Mouse (Mus musculus) neural tube, embryonic 11.5 days (tissue): ENCODE measurements around the gene Cpeb3. TPM values are rescaled to one million over a fixed set of nuclear protein-coding genes. Genes with fewer than 3 reads are reported as not detected.

Source experiments
- ATAC-seq: fragments of 200-750 bp; cut with Nextera tagmentation; 2 replicates; pipeline ENCODE4 v1.8.0; 2017; ENCODE audit warnings: moderate number of reproducible peaks, mild to moderate bottlenecking, moderate TSS enrichment, moderate library complexity; ENCODE audit not compliant: insufficient read depth, low FRiP score, low TSS enrichment
- DNase-seq: peaks from one replicate; pipeline ENCODE4 v3.0.0-alpha.2; 2015; ENCODE audit warnings: low spot score
- H3K27ac ChIP-seq: fragments of 300-500 bp; sonication (generic); 2 replicates; pipeline ENCODE4 v1.5.1; 2014; ENCODE audit warnings: low read depth, mild to moderate bottlenecking, low read length
- H3K27me3 ChIP-seq: fragments of 300-500 bp; sonication (generic); 2 replicates; pipeline ENCODE4 v1.6.1; 2014; ENCODE audit warnings: mild to moderate bottlenecking, low read length, mixed read lengths; ENCODE audit not compliant: control insufficient read depth, insufficient read depth
- H3K36me3 ChIP-seq: fragments of 300-500 bp; sonication (generic); 2 replicates; pipeline ENCODE4 v1.6.1; 2014; ENCODE audit warnings: mild to moderate bottlenecking, low read length, moderate library complexity, mixed read lengths; ENCODE audit not compliant: control insufficient read depth, insufficient read depth
- H3K4me1 ChIP-seq: fragments of 300-500 bp; sonication (generic); 2 replicates; pipeline ENCODE4 v1.6.1; 2014; ENCODE audit warnings: low read length, mixed read lengths; ENCODE audit not compliant: control insufficient read depth, insufficient read depth
- H3K4me2 ChIP-seq: fragments of 300-500 bp; sonication (generic); 2 replicates; pipeline ENCODE4 v1.6.1; 2014; ENCODE audit warnings: low read depth, mild to moderate bottlenecking, moderate library complexity
- H3K4me3 ChIP-seq: fragments of 300-500 bp; sonication (generic); 2 replicates; pipeline ENCODE4 v1.5.1; 2014; ENCODE audit warnings: low read depth, low read length
- H3K9ac ChIP-seq: fragments of 300-500 bp; sonication (generic); 2 replicates; pipeline ENCODE4 v1.6.1; 2014; ENCODE audit warnings: mild to moderate bottlenecking, low read length
- H3K9me3 ChIP-seq: fragments of 300-500 bp; sonication (generic); 2 replicates; pipeline ENCODE4 v1.6.1; 2016; ENCODE audit warnings: low read length; ENCODE audit not compliant: control insufficient read depth
- WGBS: fragments of 180-500 bp; shearing (Covaris S2); extraction: QIAGEN DNeasy Blood & Tissue Kit; methylation state at CpG from one replicate; pipeline ENCODE4 v1.1.7; 2014; 5-methylcytosine and 5-hydroxymethylcytosine counted together
- polyA plus RNA-seq: library from polyadenylated mRNA; unstranded; fragments of >200 nt; fragmentation: Nextera tagmentation; extraction: Ambion mirVana; gene quantifications from 2 replicates; pipeline ENCODE4 v1.2.1, GENCODE M21; 2014

The Cpeb3 gene
- polyA plus RNA-seq, 1 experiment from 2014 or later, result 4.3 TPM

DNA sequence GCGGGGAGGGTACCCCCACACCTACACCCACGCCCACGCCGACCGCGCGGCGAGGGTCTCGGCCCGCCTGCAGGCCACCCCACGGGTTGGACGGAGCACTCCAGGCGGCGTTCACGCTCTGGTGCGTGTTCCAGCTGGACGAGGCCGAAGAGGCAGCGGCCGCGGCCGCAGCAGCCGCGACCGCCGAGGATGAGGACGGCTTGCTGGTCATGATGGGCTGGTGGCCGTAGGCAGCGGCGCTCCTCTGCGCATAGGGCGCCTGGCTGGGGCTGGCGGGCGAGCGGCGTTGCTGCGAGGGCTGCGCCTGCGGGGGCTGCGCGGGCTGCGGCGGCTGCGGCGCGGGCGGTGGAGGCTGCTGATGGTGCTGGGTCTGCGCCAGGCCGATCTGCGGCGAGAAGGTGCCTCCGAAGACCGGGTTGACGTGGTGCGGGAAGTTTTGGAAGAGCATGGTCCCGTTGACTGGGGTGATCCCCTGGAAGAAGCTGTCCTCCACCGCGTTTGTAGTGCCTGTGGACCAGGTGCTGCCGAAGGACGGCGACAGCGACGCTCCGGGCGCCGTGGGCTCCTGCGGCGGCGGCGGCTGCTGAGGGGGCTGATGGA, 34.2 kb downstream of the Cpeb3 start:
- Histone ChIP-seq H3K9ac (peak overlapping the region; percentile 73), H3K27me3 (peaks cover 8% of the 10 kb centered on the region), H3K4me3 (peak overlapping the region; percentile 63), H3K9me3 (no peaks in the 10 kb centered on the region), H3K27ac (peak overlapping the region; percentile 69), H3K36me3 (no peaks in the 10 kb centered on the region), H3K4me1 (peaks cover 6% of the 10 kb centered on the region), H3K4me2 (peak overlapping the region; percentile 99)
- WGBS, result under 1% methylated on average over 65 of the region's 70 CpGs
- peak; percentile 79 for ATAC-seq
- peak; percentile 73 for DNase-seq

GRCm38 (mm10) chr19:37173331-37174115, 34.9 kb downstream of the Cpeb3 start:
- Histone ChIP-seq H3K36me3 (no peaks in the 10 kb centered on the region), H3K27me3 (peaks cover 8% of the 10 kb centered on the region), H3K4me1 (peaks cover 6% of the 10 kb centered on the region), H3K4me3 (peak overlapping the region; percentile 63), H3K9me3 (no peaks in the 10 kb centered on the region), H3K4me2 (peak overlapping the region; percentile 99), H3K9ac (peak overlapping the region; percentile 73), H3K27ac (no peak overlapping the region)
- DNase-seq, result no peak
- no peak for ATAC-seq
- 29% methylated on average over 20 of the region's 20 CpGs for WGBS

DNA sequence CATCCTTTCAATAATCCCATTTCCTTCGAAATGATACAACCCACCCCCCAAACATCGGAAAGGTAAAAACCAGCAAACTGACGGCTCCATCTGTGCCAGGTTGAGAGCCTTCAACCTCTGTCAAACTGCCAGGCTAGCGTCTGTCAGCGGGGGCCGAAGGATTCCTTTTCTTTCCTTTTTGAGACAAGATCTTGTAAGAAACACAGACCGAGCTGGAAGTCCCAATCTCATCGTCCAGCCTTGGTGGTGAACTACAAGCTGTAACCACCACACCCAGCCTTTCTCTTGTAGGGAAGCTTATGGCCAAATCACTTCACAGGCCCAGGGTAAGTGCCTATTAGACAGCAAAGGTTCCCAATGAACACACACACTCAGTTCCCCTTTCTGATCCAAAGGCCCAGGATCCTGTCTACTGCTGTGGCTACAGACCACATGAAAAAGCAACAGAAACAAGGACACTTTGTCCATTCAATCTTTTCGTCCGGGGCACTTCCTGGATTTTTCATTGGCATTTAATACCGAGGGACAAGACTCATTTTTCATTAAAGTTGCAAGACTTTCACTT, 35.8 kb downstream of the Cpeb3 start:
- Histone ChIP-seq H3K36me3 (no peaks in the 10 kb centered on the region), H3K27ac (no peak overlapping the region), H3K4me1 (peaks cover 6% of the 10 kb centered on the region), H3K4me2 (no peak overlapping the region), H3K9me3 (no peaks in the 10 kb centered on the region), H3K4me3 (0 out of 2 replicates have a peak overlapping the region, but pooled peaks have one; percentile 0), H3K27me3 (peaks cover 8% of the 10 kb centered on the region), H3K9ac (no peak overlapping the region)
- 74% methylated on average over 11 of the region's 11 CpGs for WGBS
- DNase-seq (peak; percentile 17), ATAC-seq (no peak)

DNA sequence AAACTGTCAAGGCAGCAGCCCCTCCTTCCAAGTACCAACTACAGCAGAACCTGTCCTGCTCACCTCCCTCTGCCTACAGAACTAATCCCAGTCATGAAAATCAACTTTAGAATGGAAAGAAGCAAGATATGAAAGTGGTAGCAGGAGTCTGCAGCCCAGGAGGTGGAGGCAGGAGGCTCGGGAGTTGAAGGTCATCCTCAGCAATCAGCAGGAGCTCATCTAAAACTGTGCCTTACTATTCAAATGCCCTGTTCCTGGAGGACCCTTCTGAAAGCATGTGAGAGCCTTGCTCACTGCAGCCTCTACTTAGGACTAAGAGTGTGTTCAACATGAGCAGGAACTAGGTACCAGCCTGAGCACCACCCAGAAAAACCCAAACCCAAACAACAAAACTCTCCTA, 36.3 kb downstream of the Cpeb3 start:
- H3K4me2 ChIP-seq, result no peak overlapping the region
- ATAC-seq, result no peak
- 57% methylated on average over 1 of the region's 1 CpGs for WGBS
- H3K9ac ChIP-seq, result no peak overlapping the region
- no peak overlapping the region for H3K27ac ChIP-seq
- no peak for DNase-seq
- no peaks in the 10 kb centered on the region for H3K36me3 ChIP-seq
- no peaks in the 10 kb centered on the region for H3K9me3 ChIP-seq
- peaks cover 8% of the 10 kb centered on the region for H3K27me3 ChIP-seq
- H3K4me3 ChIP-seq, result no peak overlapping the region
- H3K4me1 ChIP-seq, result peaks cover 6% of the 10 kb centered on the region

GRCm38 (mm10) chr19:37156770-37157336, 51.5 kb downstream of the Cpeb3 start:
- no peak overlapping the region for H3K4me2 ChIP-seq
- no peak overlapping the region for H3K27ac ChIP-seq
- WGBS, result 91% methylated on average over 5 of the region's 5 CpGs
- no peaks in the 10 kb centered on the region for H3K9me3 ChIP-seq
- H3K9ac ChIP-seq, result no peak overlapping the region
- no peaks in the 10 kb centered on the region for H3K36me3 ChIP-seq
- H3K4me1 ChIP-seq, result no peaks in the 10 kb centered on the region
- ATAC-seq, result no peak
- H3K4me3 ChIP-seq, result no peak overlapping the region
- no peak for DNase-seq
- no peaks in the 10 kb centered on the region for H3K27me3 ChIP-seq

DNA sequence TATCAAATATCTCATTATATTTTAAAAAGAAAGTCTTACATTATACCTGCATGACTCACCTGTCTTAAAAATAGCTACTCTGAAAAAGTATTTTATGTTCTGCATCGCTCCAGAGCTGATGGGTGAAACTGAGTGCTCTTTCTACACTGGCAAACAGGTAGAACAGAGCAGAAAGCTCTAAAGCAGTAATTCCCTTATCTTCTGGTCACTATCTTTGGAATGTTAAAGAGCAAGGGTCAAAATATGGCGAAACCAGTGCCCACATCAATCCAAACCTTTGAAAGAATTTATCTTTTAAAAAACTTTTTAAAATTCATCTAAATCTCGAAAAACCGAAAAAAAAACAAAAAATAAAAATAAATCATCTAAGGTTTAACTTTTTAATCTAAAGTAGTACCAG, 52.4 kb downstream of the Cpeb3 start:
- H3K4me1 ChIP-seq, result no peaks in the 10 kb centered on the region
- no peak overlapping the region for H3K4me2 ChIP-seq
- H3K36me3 ChIP-seq, result no peaks in the 10 kb centered on the region
- WGBS, result 88% methylated on average over 4 of the region's 4 CpGs
- H3K9me3 ChIP-seq, result no peaks in the 10 kb centered on the region
- DNase-seq (no peak), ATAC-seq (no peak)
- no peaks in the 10 kb centered on the region for H3K27me3 ChIP-seq
- no peak overlapping the region for H3K9ac ChIP-seq
- no peak overlapping the region for H3K4me3 ChIP-seq
- no peak overlapping the region for H3K27ac ChIP-seq

- H3K9me3 ChIP-seq, result no peaks in the 10 kb centered on the region
- WGBS, result 71% methylated on average over 4 of the region's 4 CpGs
- no peak overlapping the region for H3K4me2 ChIP-seq
- no peaks in the 10 kb centered on the region for H3K27me3 ChIP-seq
- no peaks in the 10 kb centered on the region for H3K36me3 ChIP-seq
- ATAC-seq, result no peak
- H3K9ac ChIP-seq, result no peak overlapping the region
- no peak for DNase-seq
- no peak overlapping the region for H3K27ac ChIP-seq
- H3K4me3 ChIP-seq, result no peak overlapping the region
- no peaks in the 10 kb centered on the region for H3K4me1 ChIP-seq
These were observed 61.3 kb downstream of the Cpeb3 start for GRCm38 (mm10) chr19:37147145-37147544.

GRCm38 (mm10) chr19:37145846-37146245, 62.6 kb downstream of the Cpeb3 start:
- ATAC-seq, result no peak
- Histone ChIP-seq H3K4me3 (no peak overlapping the region), H3K27ac (no peak overlapping the region), H3K4me2 (no peak overlapping the region), H3K4me1 (no peaks in the 10 kb centered on the region), H3K9ac (no peak overlapping the region), H3K9me3 (no peaks in the 10 kb centered on the region), H3K27me3 (no peaks in the 10 kb centered on the region), H3K36me3 (no peaks in the 10 kb centered on the region)
- WGBS, result 92% methylated on average over 1 of the region's 1 CpGs
- DNase-seq, result no peak
